Mouse (Mus musculus): ENCODE results near the gene Dclre1a. TPM values are rescaled to one million over a fixed set of nuclear protein-coding genes. Genes with fewer than 3 reads are reported as not detected.

Dclre1a gene
- polyA plus RNA-seq, 2 experiments, result 14.7 to 22.6 TPM

DNA sequence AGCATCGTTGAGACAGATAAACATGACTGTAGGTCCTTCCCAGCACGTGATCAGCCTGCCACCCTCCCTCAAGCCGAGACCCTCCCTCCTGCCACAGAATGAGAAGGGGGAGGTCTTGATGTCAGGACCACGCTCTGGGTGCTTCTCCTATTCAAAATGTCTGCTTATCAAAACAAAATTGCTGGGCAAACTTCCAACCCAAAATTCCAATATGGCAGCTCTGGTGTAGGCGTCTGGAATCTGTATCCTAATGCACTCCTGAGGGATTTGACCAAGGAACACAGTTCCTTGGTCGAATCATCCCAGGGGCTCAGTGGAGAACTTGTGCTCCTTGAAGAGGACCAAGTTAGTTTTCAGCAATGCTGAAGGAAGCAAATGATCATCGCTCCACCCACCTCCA, 61.1 kb downstream of the Dclre1a start:
- ATAC-seq (ENCODE audit: low FRiP score, low read depth) (no peak), DNase-seq (ENCODE audit: low spot score) (no peak)
- H3K4me1 ChIP-seq (ENCODE audit: control insufficient read depth, insufficient read depth, low read length), result 0 out of 2 replicates have a peak, but pooled peaks cover 3% of the 10 kb centered on the region
- H3K36me3 ChIP-seq (ENCODE audit: control insufficient read depth, insufficient read depth, low read length), result no peaks in the 10 kb centered on the region
- WGBS, result 88% methylated on average over 7 of the region's 7 CpGs
- H3K4me3 ChIP-seq (replicated peaks; ENCODE audit: low read length), result no peak overlapping the region
- TF ChIP-seq POLR2A (IDR thresholded peaks at IDR 0.05; ENCODE audit: borderline replicate concordance, extremely low read depth, insufficient read depth, insufficient read length), result no peak
- H3K27ac ChIP-seq (replicated peaks; ENCODE audit: low read depth, low read length), result no peak overlapping the region
- H3K9me3 ChIP-seq (ENCODE audit: control insufficient read depth, low read length), result no peaks in the 10 kb centered on the region
- H3K4me2 ChIP-seq (replicated peaks; ENCODE audit: low read depth, low read length, severe bottlenecking), result no peak overlapping the region
- no peaks in the 10 kb centered on the region for H3K27me3 ChIP-seq (ENCODE audit: control insufficient read depth, insufficient read depth, low read length)
- H3K9ac ChIP-seq (ENCODE audit: low read depth, low read length, severe bottlenecking), result no peak overlapping the region

DNA sequence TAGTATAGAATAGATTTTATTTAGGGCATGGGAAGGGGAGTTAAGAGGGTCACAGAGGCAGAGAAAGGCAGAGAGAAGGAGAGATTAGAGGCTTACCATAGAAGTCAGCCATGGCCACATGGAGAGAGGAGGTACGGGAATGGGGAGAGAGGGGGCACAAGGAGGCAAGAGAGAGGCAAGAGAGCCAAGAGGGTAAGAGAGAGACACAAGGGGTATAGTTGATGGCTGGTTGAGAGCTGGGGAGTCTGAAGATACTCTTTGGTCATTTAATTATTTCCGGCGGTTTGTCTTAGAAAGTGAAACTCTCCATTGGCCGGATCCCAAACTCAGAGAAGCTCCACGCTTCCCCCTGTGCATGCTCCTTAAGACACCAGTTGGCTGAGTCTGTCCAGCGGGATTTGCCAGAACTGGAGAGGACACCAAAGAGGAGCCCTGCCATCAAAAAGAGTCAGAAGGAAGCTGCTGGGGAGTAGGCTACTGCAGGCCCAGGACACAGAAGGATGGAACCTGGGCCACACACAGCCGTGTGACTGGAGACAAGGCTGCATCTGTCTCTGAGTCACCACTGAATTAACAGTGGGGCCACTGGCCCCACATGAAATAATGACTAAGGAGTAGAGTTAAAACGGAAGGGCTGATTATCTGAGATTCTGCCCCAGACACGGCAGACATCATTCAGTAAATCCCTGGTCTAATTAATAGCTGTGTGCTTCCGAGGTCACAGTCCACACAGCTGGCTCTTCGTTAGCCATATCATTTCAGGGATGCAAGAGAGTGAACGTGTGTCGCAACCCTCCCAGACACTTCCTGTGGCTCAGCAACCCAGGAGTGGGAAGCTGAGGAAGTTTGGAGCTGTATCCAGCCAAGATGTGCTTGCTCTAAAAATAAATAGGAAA, 62.4 kb downstream of the Dclre1a start:
- ATAC-seq (ENCODE audit: low FRiP score, low read depth), result no peak
- no peak for TF ChIP-seq POLR2A (IDR thresholded peaks at IDR 0.05; ENCODE audit: borderline replicate concordance, extremely low read depth, insufficient read depth, insufficient read length)
- H3K27ac ChIP-seq (replicated peaks; ENCODE audit: low read depth, low read length), result no peak overlapping the region
- DNase-seq (ENCODE audit: low spot score), result no peak
- no peaks in the 10 kb centered on the region for H3K9me3 ChIP-seq (ENCODE audit: control insufficient read depth, low read length)
- H3K27me3 ChIP-seq (ENCODE audit: control insufficient read depth, insufficient read depth, low read length), result no peaks in the 10 kb centered on the region
- no peaks in the 10 kb centered on the region for H3K36me3 ChIP-seq (ENCODE audit: control insufficient read depth, insufficient read depth, low read length)
- H3K4me1 ChIP-seq (ENCODE audit: control insufficient read depth, insufficient read depth, low read length), result 0 out of 2 replicates have a peak, but pooled peaks cover 3% of the 10 kb centered on the region
- H3K4me2 ChIP-seq (replicated peaks; ENCODE audit: low read depth, low read length, severe bottlenecking), result no peak overlapping the region
- H3K4me3 ChIP-seq (replicated peaks; ENCODE audit: low read length), result no peak overlapping the region
- H3K9ac ChIP-seq (ENCODE audit: low read depth, low read length, severe bottlenecking), result no peak overlapping the region
- 48% methylated on average over 13 of the region's 13 CpGs for WGBS

DNA sequence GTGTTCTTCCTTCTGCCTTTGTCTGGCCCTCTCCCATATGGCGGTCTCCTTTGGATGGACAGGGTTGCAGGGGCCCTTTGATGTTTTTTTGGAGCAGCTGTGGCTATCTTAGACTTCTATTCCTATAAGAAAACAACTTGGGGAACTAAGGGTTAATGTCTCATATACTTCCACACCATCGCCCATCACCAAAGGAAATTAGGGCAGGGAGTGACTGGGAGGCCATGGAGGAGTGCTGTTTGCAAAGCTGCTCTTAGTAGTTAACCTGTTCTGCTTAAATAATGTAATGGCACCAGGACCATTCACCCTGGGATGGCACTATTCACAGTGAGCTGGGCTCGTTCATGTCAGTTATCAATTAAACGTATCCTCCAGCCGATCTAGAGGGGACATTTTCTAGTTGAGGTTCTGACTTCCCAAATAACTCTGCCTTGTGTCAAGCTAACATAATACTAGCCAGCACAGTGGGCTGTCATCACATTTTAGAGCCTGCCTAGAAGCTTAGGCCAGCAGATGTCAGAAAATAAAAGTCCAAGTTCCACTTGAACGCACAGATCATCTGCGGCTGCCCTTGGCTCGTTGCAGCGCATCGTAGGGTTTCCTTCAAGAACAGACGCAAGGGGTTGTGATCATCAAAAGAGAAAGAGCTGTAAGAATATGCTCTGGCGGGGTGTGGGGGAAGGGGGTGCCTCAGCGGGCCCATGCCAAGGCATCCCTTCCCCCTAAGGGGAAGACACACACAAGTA, 63.2 kb downstream of the Dclre1a start:
- H3K9me3 ChIP-seq (ENCODE audit: control insufficient read depth, low read length), result no peaks in the 10 kb centered on the region
- TF ChIP-seq POLR2A (IDR thresholded peaks at IDR 0.05; ENCODE audit: borderline replicate concordance, extremely low read depth, insufficient read depth, insufficient read length), result no peak
- 61% methylated on average over 13 of the region's 13 CpGs for WGBS
- ATAC-seq (ENCODE audit: low FRiP score, low read depth), result no peak
- no peak overlapping the region for H3K4me3 ChIP-seq (replicated peaks; ENCODE audit: low read length)
- H3K4me1 ChIP-seq (ENCODE audit: control insufficient read depth, insufficient read depth, low read length), result 0 out of 2 replicates have a peak, but pooled peaks cover 3% of the 10 kb centered on the region
- H3K9ac ChIP-seq (ENCODE audit: low read depth, low read length, severe bottlenecking), result no peak overlapping the region
- H3K27me3 ChIP-seq (ENCODE audit: control insufficient read depth, insufficient read depth, low read length), result no peaks in the 10 kb centered on the region
- no peaks in the 10 kb centered on the region for H3K36me3 ChIP-seq (ENCODE audit: control insufficient read depth, insufficient read depth, low read length)
- DNase-seq (ENCODE audit: low spot score), result no peak
- H3K4me2 ChIP-seq (replicated peaks; ENCODE audit: low read depth, low read length, severe bottlenecking), result no peak overlapping the region
- H3K27ac ChIP-seq (replicated peaks; ENCODE audit: low read depth, low read length), result no peak overlapping the region

Other genes starting within 250 kb of the Dclre1a start
- gene Nrap, start 158.2 kb downstream of the Dclre1a start, polyA plus RNA-seq (2012; rRNA removed), result 2.3 and 2.8 TPM in 2 replicates
- 1.6 and 2.1 TPM in 2 replicates for gene Nrap, start 158.2 kb downstream of the Dclre1a start, polyA plus RNA-seq (2014; fragmentation: Nextera tagmentation; extraction: Ambion mirVana)
- gene Casp7, start 151.1 kb downstream of the Dclre1a start, polyA plus RNA-seq (2012; rRNA removed), result 18.6 and 21.6 TPM in 2 replicates
- gene Casp7, start 151.1 kb downstream of the Dclre1a start, polyA plus RNA-seq (2014; fragmentation: Nextera tagmentation; extraction: Ambion mirVana), result 23.7 and 25.1 TPM in 2 replicates
- 0.24 and 0.26 TPM in 2 replicates for gene Plekhs1, start 86.6 kb downstream of the Dclre1a start, polyA plus RNA-seq (2012; rRNA removed)
- gene Plekhs1, start 86.6 kb downstream of the Dclre1a start, polyA plus RNA-seq (2014; fragmentation: Nextera tagmentation; extraction: Ambion mirVana), result 0.37 TPM in 1 of 2 replicates, not detected in the other
- gene Nhlrc2, start within 50 bp of the Dclre1a start, polyA plus RNA-seq (2012; rRNA removed), result 14.0 and 15.0 TPM in 2 replicates
- 14.8 and 15.3 TPM in 2 replicates for gene Nhlrc2, start within 50 bp of the Dclre1a start, polyA plus RNA-seq (2014; fragmentation: Nextera tagmentation; extraction: Ambion mirVana)
- gene Adrb1, start 174.0 kb upstream of the Dclre1a start, polyA plus RNA-seq (2012; rRNA removed), result 1.7 and 2.3 TPM in 2 replicates
- gene Adrb1, start 174.0 kb upstream of the Dclre1a start, polyA plus RNA-seq (2014; fragmentation: Nextera tagmentation; extraction: Ambion mirVana), result 1.3 and 1.9 TPM in 2 replicates

Measured in limb, embryonic 14.5 days (tissue).